ENCODE assay signal across 8 mouse cellular contexts in the genomic region with DNA sequence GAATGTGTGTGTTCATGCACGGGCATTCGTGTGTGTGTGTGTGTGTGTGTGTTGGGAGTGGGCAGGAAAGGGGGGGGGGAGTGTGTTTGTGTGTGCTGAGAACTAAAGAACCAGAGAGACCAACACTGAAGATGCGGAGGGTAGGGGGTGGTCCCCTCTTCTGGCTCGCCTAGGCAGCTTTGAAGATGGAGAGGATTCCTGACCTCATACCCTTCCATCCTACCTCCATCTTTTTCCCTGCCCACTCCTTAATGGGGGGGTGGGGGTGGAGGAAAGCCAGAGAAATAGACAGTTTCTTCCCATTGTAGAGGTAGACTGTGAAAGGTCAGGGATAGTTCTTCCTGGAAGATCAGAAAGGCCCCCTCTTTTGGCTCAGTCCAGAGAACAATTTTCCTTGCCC. TPM values are rescaled to one million over a fixed set of nuclear protein-coding genes. Genes with fewer than 3 reads are reported as not detected.
DNase-seq lines count a peak whose midpoint lies in the region; ATAC-seq and TF ChIP-seq lines count a peak whose summit lies in the region.

No protein-coding gene starts in this region.

- WGBS in heart, embryonic 14.5 days = 63% methylated on average over 4 of the region's 4 CpGs
- 70% methylated on average over 4 of the region's 4 CpGs for WGBS in heart, embryonic 15.5 days
- WGBS in macrophage (ENCODE audit: missing documents) = 100% methylated on average over 1 of the region's 4 CpGs
- WGBS in cerebellum, adult 2 months = 82% methylated on average over 4 of the region's 4 CpGs

- H3K9ac ChIP-seq in heart, embryonic 14.5 days (ENCODE audit: low read length) = peak overlapping the region; percentile 65; the same call in 1 of the 2 replicates
- peak overlapping the region; percentile 55; the same call in 1 of the 2 replicates for H3K9ac ChIP-seq in ES-E14 (ENCODE audit: insufficient read depth, low read depth, low read length, poor library complexity, severe bottlenecking)
- peak overlapping the region; percentile 47; the same call in 1 of the 2 replicates for H3K9ac ChIP-seq in heart, embryonic 15.5 days

- no peak for DNase-seq in heart, postnatal 10 days
- DNase-seq in ES-E14 (ENCODE audit: low read depth, low spot score) = no peak
- no peak for DNase-seq in natural killer cell, adult 2 months (ENCODE audit: low spot score in 2 of 2)
- DNase-seq in cerebellum, adult 2 months = no peak
- no peak for DNase-seq in frontal cortex, adult 2 months (ENCODE audit: extremely low spot score in 1 of 2, low spot score in 1 of 2)

- no peaks in the 10 kb centered on the region for H3K27me3 ChIP-seq in heart, embryonic 14.5 days (ENCODE audit: control insufficient read depth, insufficient read depth, low read length)
- no peaks in the 10 kb centered on the region for H3K27me3 ChIP-seq in heart, embryonic 15.5 days
- H3K27me3 ChIP-seq in cerebellum, adult 2 months (ENCODE audit: control insufficient read depth, insufficient read depth, low read length) = no peaks in the 10 kb centered on the region

- peaks cover 19 to 25% of the 10 kb centered on the region in 2 experiments for H3K4me1 ChIP-seq in heart, embryonic 14.5 days (ENCODE audit: control insufficient read depth in 2 of 2, insufficient read depth in 2 of 2, low read length in 2 of 2)
- peaks cover 2 to 12% of the 10 kb centered on the region in 2 experiments; a peak in 3 of 4 replicates for H3K4me1 ChIP-seq in ES-E14 (ENCODE audit: control insufficient read depth in 2 of 2, insufficient read depth in 2 of 2, low read length in 2 of 2, poor library complexity in 1 of 2)
- peaks cover 34% of the 10 kb centered on the region for H3K4me1 ChIP-seq in heart, embryonic 15.5 days (replicated peaks)
- H3K4me1 ChIP-seq in cerebellum, adult 2 months (ENCODE audit: control insufficient read depth, insufficient read depth, low read length) = peaks cover 5% of the 10 kb centered on the region

- H3K79me2 ChIP-seq in macrophage (ENCODE audit: inconsistent target) = peaks cover 34% of the 10 kb centered on the region

- intact Hi-C loops in heart, postnatal 10 days (cut with DNase I) = loop anchor here (5.0 to 10.0 kb wide), 2 partner anchors 244 to 352 kb away; no protein-coding TSS in a partner anchor

- H3K27ac ChIP-seq in heart, embryonic 14.5 days (replicated peaks in 1 of 2; ENCODE audit: control insufficient read depth in 1 of 2, insufficient read depth in 1 of 2, low read depth in 2 of 2, low read length in 2 of 2) = peak overlapping the region; percentile 61 to 72
- H3K27ac ChIP-seq in ES-E14 (ENCODE audit: insufficient read depth, low read depth, low read length, poor library complexity, severe bottlenecking) (peak overlapping the region; percentile 84), macrophage (peak overlapping the region; percentile 81)
- H3K27ac ChIP-seq in heart, embryonic 15.5 days = peak overlapping the region; percentile 79
- no peak overlapping the region for H3K27ac ChIP-seq in cerebellum, adult 2 months (ENCODE audit: insufficient read depth, low read length)

- TF ChIP-seq CTCF in cerebellum, adult 2 months (IDR thresholded peaks at IDR 0.05; ENCODE audit: borderline replicate concordance, insufficient read depth, low read depth, low read length) = no peak

- no peak for ATAC-seq in heart, embryonic 14.5 days (ENCODE audit: insufficient number of reproducible peaks, insufficient read depth, low FRiP score, low read depth)
- ATAC-seq in heart, embryonic 15.5 days (replicated peaks; ENCODE audit: insufficient number of reproducible peaks, insufficient read depth, low FRiP score, low read depth) = no peak

- no peak for TF ChIP-seq POLR2A in cerebellum, adult 2 months (IDR thresholded peaks at IDR 0.05; ENCODE audit: borderline replicate concordance, insufficient read depth, low read length)

- H3K9me3 ChIP-seq in heart, embryonic 14.5 days (ENCODE audit: control insufficient read depth, low read length) = no peaks in the 10 kb centered on the region
- H3K9me3 ChIP-seq in ES-E14 (ENCODE audit: control insufficient read depth, insufficient read depth, low read depth, low read length) = no peaks in the 10 kb centered on the region
- no peaks in the 10 kb centered on the region for H3K9me3 ChIP-seq in heart, embryonic 15.5 days (replicated peaks)

- peaks cover 60% of the 10 kb centered on the region for H3K36me3 ChIP-seq in heart, embryonic 14.5 days (ENCODE audit: control insufficient read depth, insufficient read depth, low read length)
- H3K36me3 ChIP-seq in ES-E14 (ENCODE audit: control insufficient read depth, insufficient read depth, low read length, poor library complexity, severe bottlenecking) (peaks cover 41% of the 10 kb centered on the region), macrophage (ENCODE audit: inconsistent target) (peaks cover 50% of the 10 kb centered on the region)
- peaks cover 60% of the 10 kb centered on the region for H3K36me3 ChIP-seq in heart, embryonic 15.5 days

- H3K4me2 ChIP-seq in heart, embryonic 14.5 days (ENCODE audit: low read length) = peak overlapping the region; percentile 68
- peak overlapping the region; percentile 65 for H3K4me2 ChIP-seq in heart, embryonic 15.5 days

- in situ Hi-C loops in ES-E14 (cut with MboI; ENCODE audit: low sequenced_read_pairs in 2 of 2, unreplicated experiment in 2 of 2) = no loop called here

- H3K4me3 ChIP-seq in heart, embryonic 14.5 days (ENCODE audit: control insufficient read depth in 1 of 2, insufficient read depth in 1 of 2, low read depth in 1 of 2, low read length in 2 of 2) = peak overlapping the region in 1 of 2 experiments; percentile 33; a peak in 1 of 4 replicates
- H3K4me3 ChIP-seq in ES-E14 (ENCODE audit: insufficient read depth in 1 of 2, low read depth in 1 of 2, low read length in 2 of 2, poor library complexity in 1 of 2, severe bottlenecking in 1 of 2) (peak overlapping the region; percentile 70 to 85), macrophage (ENCODE audit: inconsistent target) (no peak overlapping the region; the same call in 1 of the 2 replicates)
- H3K4me3 ChIP-seq in heart, embryonic 15.5 days = peak overlapping the region; percentile 36
- H3K4me3 ChIP-seq in cerebellum, adult 2 months (replicated peaks; ENCODE audit: insufficient read depth, low read depth, low read length) = no peak overlapping the region

RNA-seq across cellular contexts. Expression of a gene that starts 0.5 kb away (rescaled TPM):
- polyA plus RNA-seq in heart, embryonic 14.5 days (2014; fragmentation: Nextera tagmentation; extraction: Ambion mirVana) = not detected in 2 replicates
- total RNA-seq in heart, postnatal 10 days (2021) = not detected
- 0.49 and 1.6 TPM in 2 replicates for total RNA-seq in ES-E14 (2012; rRNA removed)
- not detected in 2 replicates for polyA plus RNA-seq in heart, embryonic 15.5 days (2015; fragmentation: Nextera tagmentation; extraction: Ambion mirVana)
- 1 to 10 TPM in 6 of 26 experiments, not detected in 20; 1.5 to 3.3 (median 1.7) TPM for total RNA-seq in macrophage (2018; cell fraction: chromatin; rRNA removed)
- total RNA-seq in macrophage (2018; cell fraction: cytosol; rRNA removed) = under 1 TPM in 10 of 26 experiments, not detected in 16; 0.25 to 0.92 (median 0.34) TPM
- 1 to 10 TPM in 8 of 26 experiments, under 1 TPM in 1, not detected in 17; 0.99 to 5.3 (median 3.1) TPM for total RNA-seq in macrophage (2018; cell fraction: nucleus; rRNA removed)
- polyA plus RNA-seq in macrophage (2018) = not detected in 3 replicates
- not detected in 2 replicates for polyA plus RNA-seq in cerebellum, adult 2 months (2012; rRNA removed)
- polyA plus RNA-seq in frontal cortex, adult 2 months (2012; rRNA removed) = not detected in 2 replicates

RNA-seq across cellular contexts. Expression of a gene that starts 0.9 kb away (rescaled TPM):
- 28.3 and 29.4 TPM in 2 replicates for polyA plus RNA-seq in heart, embryonic 14.5 days (2014; fragmentation: Nextera tagmentation; extraction: Ambion mirVana)
- 10 to 100 TPM; 16.1 to 16.6 TPM for total RNA-seq in heart, postnatal 10 days (2021)
- 40.8 and 44.4 TPM in 2 replicates for total RNA-seq in ES-E14 (2012; rRNA removed)
- polyA plus RNA-seq in heart, embryonic 15.5 days (2015; fragmentation: Nextera tagmentation; extraction: Ambion mirVana) = 26.5 and 36.7 TPM in 2 replicates
- total RNA-seq in macrophage (2018; cell fraction: chromatin; rRNA removed) = 10 to 100 TPM; 35.6 to 91.5 (median 59.1) TPM
- total RNA-seq in macrophage (2018; cell fraction: cytosol; rRNA removed) = 10 to 100 TPM; 11.8 to 23.7 (median 19.2) TPM
- total RNA-seq in macrophage (2018; cell fraction: nucleus; rRNA removed) = 10 to 100 TPM; 16.9 to 85.9 (median 40.5) TPM
- 22.4 to 41.0 TPM (median 23.3 TPM) in 3 replicates for polyA plus RNA-seq in macrophage (2018)
- polyA plus RNA-seq in cerebellum, adult 2 months (2012; rRNA removed) = 55.2 and 56.4 TPM in 2 replicates
- polyA plus RNA-seq in frontal cortex, adult 2 months (2012; rRNA removed) = 60.7 and 61.7 TPM in 2 replicates

RNA-seq across cellular contexts. Expression of a gene that starts 9.1 kb away (rescaled TPM):
- 1.0 and 1.4 TPM in 2 replicates for polyA plus RNA-seq in heart, embryonic 14.5 days (2014; fragmentation: Nextera tagmentation; extraction: Ambion mirVana)
- total RNA-seq in heart, postnatal 10 days (2021) = under 1 TPM; 0.42 to 0.50 TPM
- total RNA-seq in ES-E14 (2012; rRNA removed) = 2.3 and 4.1 TPM in 2 replicates
- polyA plus RNA-seq in heart, embryonic 15.5 days (2015; fragmentation: Nextera tagmentation; extraction: Ambion mirVana) = 1.5 and 2.1 TPM in 2 replicates
- 100 to 1,000 TPM; 134 to 515 (median 340) TPM for total RNA-seq in macrophage (2018; cell fraction: chromatin; rRNA removed)
- 100 to 1,000 TPM in 13 of 26 experiments, 10 to 100 TPM in 13; 58.7 to 198 (median 123) TPM for total RNA-seq in macrophage (2018; cell fraction: cytosol; rRNA removed)
- 100 to 1,000 TPM; 150 to 535 (median 277) TPM for total RNA-seq in macrophage (2018; cell fraction: nucleus; rRNA removed)
- 42.8 to 129 TPM (median 87.0 TPM) in 3 replicates for polyA plus RNA-seq in macrophage (2018)
- polyA plus RNA-seq in cerebellum, adult 2 months (2012; rRNA removed) = 3.6 and 5.1 TPM in 2 replicates
- polyA plus RNA-seq in frontal cortex, adult 2 months (2012; rRNA removed) = 2.7 and 2.8 TPM in 2 replicates

RNA-seq across cellular contexts. Expression of a gene that starts 20.9 kb away (rescaled TPM):
- polyA plus RNA-seq in heart, embryonic 14.5 days (2014; fragmentation: Nextera tagmentation; extraction: Ambion mirVana) = 0.26 and 0.35 TPM in 2 replicates
- under 1 TPM; 0.30 to 0.65 TPM for total RNA-seq in heart, postnatal 10 days (2021)
- 0.09 and 0.37 TPM in 2 replicates for total RNA-seq in ES-E14 (2012; rRNA removed)
- 0.09 and 0.16 TPM in 2 replicates for polyA plus RNA-seq in heart, embryonic 15.5 days (2015; fragmentation: Nextera tagmentation; extraction: Ambion mirVana)
- total RNA-seq in macrophage (2018; cell fraction: chromatin; rRNA removed) = 1 to 10 TPM in 3 of 26 experiments, under 1 TPM in 2, not detected in 21; 0.49 to 3.0 (median 1.0) TPM
- total RNA-seq in macrophage (2018; cell fraction: cytosol; rRNA removed) = 1 to 10 TPM in 10 of 26 experiments, under 1 TPM in 16; 0.26 to 2.0 (median 0.87) TPM
- total RNA-seq in macrophage (2018; cell fraction: nucleus; rRNA removed) = 1 to 10 TPM in 7 of 26 experiments, under 1 TPM in 9, not detected in 10; 0.17 to 2.5 (median 0.95) TPM
- polyA plus RNA-seq in macrophage (2018) = 0.14 to 1.2 TPM (median 0.57 TPM) in 3 replicates
- 56.5 and 75.2 TPM in 2 replicates for polyA plus RNA-seq in cerebellum, adult 2 months (2012; rRNA removed)
- 2.5 TPM in 2 replicates for polyA plus RNA-seq in frontal cortex, adult 2 months (2012; rRNA removed)

RNA-seq across cellular contexts. Expression of a gene that starts 24.8 kb away (rescaled TPM):
- polyA plus RNA-seq in heart, embryonic 14.5 days (2014; fragmentation: Nextera tagmentation; extraction: Ambion mirVana) = 15.8 and 30.7 TPM in 2 replicates
- total RNA-seq in heart, postnatal 10 days (2021) = 10 to 100 TPM; 85.3 to 97.8 TPM
- total RNA-seq in ES-E14 (2012; rRNA removed) = 83.8 and 124 TPM in 2 replicates
- 13.0 and 16.2 TPM in 2 replicates for polyA plus RNA-seq in heart, embryonic 15.5 days (2015; fragmentation: Nextera tagmentation; extraction: Ambion mirVana)
- total RNA-seq in macrophage (2018; cell fraction: chromatin; rRNA removed) = 100 to 1,000 TPM in 1 of 26 experiments, 10 to 100 TPM in 25; 39.2 to 102 (median 64.6) TPM
- 100 to 1,000 TPM; 286 to 464 (median 359) TPM for total RNA-seq in macrophage (2018; cell fraction: cytosol; rRNA removed)
- 100 to 1,000 TPM in 24 of 26 experiments, 10 to 100 TPM in 2; 81.7 to 239 (median 158) TPM for total RNA-seq in macrophage (2018; cell fraction: nucleus; rRNA removed)
- 348 to 578 TPM (median 378 TPM) in 3 replicates for polyA plus RNA-seq in macrophage (2018)
- polyA plus RNA-seq in cerebellum, adult 2 months (2012; rRNA removed) = 186 and 187 TPM in 2 replicates
- polyA plus RNA-seq in frontal cortex, adult 2 months (2012; rRNA removed) = 205 and 221 TPM in 2 replicates

Comparison
In these comparisons a context has a peak if more than half of its experiments do, and no peak if none do; other contexts are left out.
1. H3K4me3 ChIP-seq: peak in ES-E14 (2 of 2) and heart, embryonic 15.5 days (single experiment); none in macrophage (single experiment) and cerebellum, adult 2 months (single experiment).
2. Peak in every context shown above with its lines, with median percentiles within 50 percentile points of each other: H3K9ac ChIP-seq.